Mouse (Mus musculus): ENCODE measurements at regions not wholly inside any gene's neighbourhood (a gene's known extent, or its start where the extent isn't known, plus 50 kb on each side); places are given as distances from the start of the nearest gene placed in this dataset.

DNA sequence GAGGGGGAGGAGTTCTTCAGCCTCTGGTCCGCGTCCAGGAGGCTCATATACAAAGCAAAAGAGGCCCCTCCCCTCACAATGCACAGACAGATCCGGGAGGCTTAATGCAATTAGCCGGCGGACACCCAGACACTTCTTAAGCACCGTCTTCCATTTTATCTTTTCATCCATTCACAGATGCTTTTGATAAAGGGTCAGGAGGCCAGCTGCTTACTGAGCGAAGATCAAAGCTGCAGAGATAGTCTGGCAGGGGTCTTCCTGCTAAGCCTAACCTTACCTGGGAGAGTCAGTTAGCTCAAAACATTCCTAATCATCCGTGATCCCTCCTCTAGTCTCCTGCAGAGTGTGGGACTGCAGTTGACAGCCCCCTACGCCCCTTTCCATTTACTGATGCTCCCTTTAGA is 361.1 kb upstream of the Tmpo start:
- H3K9ac ChIP-seq (replicated peaks), result no peak overlapping the region
- no peak overlapping the region for H3K27ac ChIP-seq
- no peaks in the 10 kb centered on the region for H3K9me3 ChIP-seq
- ATAC-seq (ENCODE audit: insufficient number of reproducible peaks, insufficient read depth, low FRiP score, low TSS enrichment, low read depth), result no peak
- no peak overlapping the region for H3K4me2 ChIP-seq
- H3K36me3 ChIP-seq, result no peaks in the 10 kb centered on the region
- peaks cover 8% of the 10 kb centered on the region for H3K4me1 ChIP-seq (replicated peaks)
- H3K27me3 ChIP-seq, result 0 out of 2 replicates have a peak, but pooled peaks cover 5% of the 10 kb centered on the region
- 12% methylated on average over 9 of the region's 9 CpGs for WGBS
- H3K4me3 ChIP-seq (replicated peaks), result no peak overlapping the region

- no peaks in the 10 kb centered on the region for H3K27me3 ChIP-seq
- 25% methylated on average over 8 of the region's 8 CpGs for WGBS
- H3K27ac ChIP-seq, result no peak overlapping the region
Observed at GRCm38 (mm10) chr10:91537241-91537640, 356.1 kb upstream of the Tmpo start.

GRCm38 (mm10) chr10:91535392-91535791 is 354.3 kb upstream of the Tmpo start:
- Histone ChIP-seq H3K4me3 (replicated peaks) (no peak overlapping the region), H3K27ac (no peak overlapping the region), H3K27me3 (no peaks in the 10 kb centered on the region), H3K36me3 (no peaks in the 10 kb centered on the region), H3K4me1 (replicated peaks) (no peaks in the 10 kb centered on the region), H3K9me3 (no peaks in the 10 kb centered on the region), H3K9ac (replicated peaks) (no peak overlapping the region), H3K4me2 (no peak overlapping the region)
- WGBS, result 81% methylated on average over 2 of the region's 2 CpGs
- ATAC-seq (ENCODE audit: insufficient number of reproducible peaks, insufficient read depth, low FRiP score, low TSS enrichment, low read depth), result no peak

More at GRCm38 (mm10) chr10:91537241-91537640, 356.1 kb upstream of the Tmpo start:
- ATAC-seq (ENCODE audit: insufficient number of reproducible peaks, insufficient read depth, low FRiP score, low TSS enrichment, low read depth), result no peak
- Histone ChIP-seq H3K9ac (replicated peaks) (no peak overlapping the region), H3K36me3 (no peaks in the 10 kb centered on the region), H3K4me1 (replicated peaks) (no peaks in the 10 kb centered on the region), H3K4me3 (replicated peaks) (no peak overlapping the region), H3K9me3 (no peaks in the 10 kb centered on the region), H3K4me2 (no peak overlapping the region)

- no peaks in the 10 kb centered on the region for H3K27me3 ChIP-seq
- no peaks in the 10 kb centered on the region for H3K36me3 ChIP-seq
- no peak overlapping the region for H3K4me2 ChIP-seq
- no peaks in the 10 kb centered on the region for H3K4me1 ChIP-seq (replicated peaks)
- 83% methylated on average over 2 of the region's 2 CpGs for WGBS
- H3K4me3 ChIP-seq (replicated peaks), result no peak overlapping the region
- no peak overlapping the region for H3K9ac ChIP-seq (replicated peaks)
- H3K9me3 ChIP-seq, result no peaks in the 10 kb centered on the region
- H3K27ac ChIP-seq, result no peak overlapping the region
- no peak for ATAC-seq (ENCODE audit: insufficient number of reproducible peaks, insufficient read depth, low FRiP score, low TSS enrichment, low read depth)
Observed at GRCm38 (mm10) chr10:91528305-91528704, 347.2 kb upstream of the Tmpo start.

DNA sequence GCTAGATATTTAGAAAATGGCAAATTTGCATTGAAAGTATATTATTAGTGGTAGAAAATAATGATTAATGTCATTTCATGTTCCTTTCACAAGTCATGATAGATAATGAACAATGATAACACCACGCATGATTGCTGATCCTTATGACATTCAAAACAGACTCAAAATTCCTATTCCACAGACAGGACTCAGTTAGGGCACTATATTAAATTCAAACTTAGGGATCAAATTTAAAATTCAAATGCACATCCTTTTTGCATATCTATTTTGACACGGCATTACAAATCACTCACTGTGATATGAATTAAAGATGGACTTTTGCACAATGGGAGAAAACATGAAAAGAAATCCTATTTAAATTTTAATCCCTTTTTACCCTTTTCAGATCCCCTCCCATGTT is 340.1 kb upstream of the Tmpo start:
- Histone ChIP-seq H3K27ac (no peak overlapping the region), H3K9ac (replicated peaks) (no peak overlapping the region), H3K36me3 (no peaks in the 10 kb centered on the region), H3K9me3 (no peaks in the 10 kb centered on the region), H3K4me1 (replicated peaks) (no peaks in the 10 kb centered on the region), H3K4me3 (replicated peaks) (no peak overlapping the region), H3K4me2 (no peak overlapping the region), H3K27me3 (no peaks in the 10 kb centered on the region)
- WGBS, result 96% methylated on average over 2 of the region's 2 CpGs
- no peak for ATAC-seq (ENCODE audit: insufficient number of reproducible peaks, insufficient read depth, low FRiP score, low TSS enrichment, low read depth)

DNA sequence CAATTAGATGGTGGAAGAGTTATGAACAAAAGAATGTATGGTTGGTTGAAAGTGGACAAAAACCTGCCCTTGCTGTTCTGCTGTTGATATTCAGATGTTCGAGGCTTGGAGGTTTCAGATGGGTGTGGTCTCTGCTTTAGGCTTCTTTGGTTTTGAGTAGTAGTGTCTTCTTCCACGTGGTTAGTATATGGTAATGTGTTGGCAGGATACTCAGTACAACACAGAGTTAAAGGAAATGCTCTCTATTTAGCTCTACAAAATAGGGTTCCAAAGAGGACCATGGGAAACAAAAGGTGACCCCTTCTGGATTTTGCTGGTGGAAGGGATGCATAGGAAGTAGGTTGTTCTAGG is 333.9 kb upstream of the Tmpo start:
- Histone ChIP-seq H3K9ac (replicated peaks) (no peak overlapping the region), H3K27me3 (no peaks in the 10 kb centered on the region), H3K27ac (no peak overlapping the region), H3K4me1 (replicated peaks) (no peaks in the 10 kb centered on the region), H3K36me3 (no peaks in the 10 kb centered on the region), H3K4me2 (no peak overlapping the region), H3K4me3 (replicated peaks) (no peak overlapping the region), H3K9me3 (no peaks in the 10 kb centered on the region)
- ATAC-seq (ENCODE audit: insufficient number of reproducible peaks, insufficient read depth, low FRiP score, low TSS enrichment, low read depth), result no peak
- 72% methylated on average over 2 of the region's 2 CpGs for WGBS

- no peaks in the 10 kb centered on the region for H3K36me3 ChIP-seq
- no peak overlapping the region for H3K27ac ChIP-seq
- H3K27me3 ChIP-seq, result no peaks in the 10 kb centered on the region
- H3K9me3 ChIP-seq, result no peaks in the 10 kb centered on the region
- no peak for ATAC-seq (ENCODE audit: insufficient number of reproducible peaks, insufficient read depth, low FRiP score, low TSS enrichment, low read depth)
- H3K4me2 ChIP-seq, result no peak overlapping the region
- H3K4me1 ChIP-seq (replicated peaks), result no peaks in the 10 kb centered on the region
- no peak overlapping the region for H3K4me3 ChIP-seq (replicated peaks)
- WGBS, result 79% methylated on average over 9 of the region's 9 CpGs
- no peak overlapping the region for H3K9ac ChIP-seq (replicated peaks)
Observed at GRCm38 (mm10) chr10:91514163-91515020, 333.3 kb upstream of the Tmpo start.

DNA sequence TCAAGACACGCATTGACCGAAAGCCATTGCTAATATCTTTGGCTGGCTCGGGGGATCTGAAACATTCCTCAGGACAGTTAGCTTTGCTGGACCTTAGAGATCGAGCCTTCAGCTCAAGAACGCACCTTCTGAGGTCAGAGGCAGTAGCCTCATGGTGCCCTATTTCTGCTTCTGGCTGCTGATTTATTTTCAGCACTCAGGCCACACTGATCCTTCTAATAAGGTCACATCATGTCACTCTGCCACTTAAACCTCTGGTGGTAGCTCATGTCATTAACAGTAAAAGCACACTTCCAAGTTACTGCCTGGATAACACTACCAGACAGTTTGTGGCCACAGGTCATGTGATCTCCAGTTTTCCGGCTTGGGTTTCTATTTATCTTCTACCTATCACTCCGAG is 325.9 kb upstream of the Tmpo start:
- H3K4me3 ChIP-seq (replicated peaks), result no peak overlapping the region
- H3K4me1 ChIP-seq (replicated peaks), result no peaks in the 10 kb centered on the region
- WGBS, result 76% methylated on average over 7 of the region's 7 CpGs
- no peak overlapping the region for H3K4me2 ChIP-seq
- H3K27ac ChIP-seq, result no peak overlapping the region
- no peaks in the 10 kb centered on the region for H3K36me3 ChIP-seq
- no peak overlapping the region for H3K9ac ChIP-seq (replicated peaks)
- ATAC-seq (ENCODE audit: insufficient number of reproducible peaks, insufficient read depth, low FRiP score, low TSS enrichment, low read depth), result no peak
- no peaks in the 10 kb centered on the region for H3K27me3 ChIP-seq
- no peaks in the 10 kb centered on the region for H3K9me3 ChIP-seq

DNA sequence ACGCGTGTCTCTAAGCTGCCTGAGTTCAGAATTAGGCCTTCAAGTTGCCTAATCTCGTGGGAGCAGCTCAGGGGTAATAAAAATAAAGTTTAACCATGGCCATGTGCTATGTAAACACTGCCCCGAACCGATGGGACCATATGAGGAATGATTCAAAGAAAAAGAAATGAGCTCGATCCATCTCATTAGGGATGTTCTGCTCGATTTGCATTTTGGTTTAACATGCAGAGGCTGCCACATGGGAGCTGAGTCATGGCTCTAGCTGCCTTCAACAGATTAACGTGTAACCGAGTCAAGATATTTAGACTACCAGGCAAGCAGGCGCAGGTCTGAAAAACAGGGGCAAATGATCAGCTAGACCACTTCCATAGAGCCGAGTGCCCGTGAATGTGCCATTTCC is 323.8 kb upstream of the Tmpo start:
- Histone ChIP-seq H3K4me2 (no peak overlapping the region), H3K27ac (no peak overlapping the region), H3K9ac (replicated peaks) (no peak overlapping the region), H3K9me3 (no peaks in the 10 kb centered on the region), H3K4me1 (replicated peaks) (no peaks in the 10 kb centered on the region), H3K27me3 (no peaks in the 10 kb centered on the region), H3K36me3 (no peaks in the 10 kb centered on the region), H3K4me3 (replicated peaks) (no peak overlapping the region)
- WGBS, result 59% methylated on average over 12 of the region's 12 CpGs
- ATAC-seq (ENCODE audit: insufficient number of reproducible peaks, insufficient read depth, low FRiP score, low TSS enrichment, low read depth), result no peak

DNA sequence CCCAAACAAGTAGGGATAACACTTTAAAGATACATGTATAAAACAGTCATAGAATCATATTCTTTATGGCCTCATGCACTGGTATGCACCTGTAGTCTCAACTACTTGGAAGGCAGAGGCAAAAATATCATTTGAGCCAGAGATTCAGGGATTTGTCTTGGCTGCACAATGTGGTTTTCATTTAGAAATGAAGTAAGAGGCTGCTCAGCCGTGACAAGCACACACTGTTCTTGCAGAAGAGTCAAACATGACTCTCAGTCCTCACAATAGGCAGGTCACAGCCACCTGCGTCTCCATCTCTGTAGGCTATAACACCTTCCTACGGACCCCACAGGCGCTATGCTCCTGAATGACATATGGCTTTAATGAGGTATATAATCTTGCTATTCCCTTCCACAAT is 317.4 kb upstream of the Tmpo start:
- Histone ChIP-seq H3K4me2 (no peak overlapping the region), H3K4me3 (replicated peaks) (no peak overlapping the region), H3K27ac (no peak overlapping the region), H3K9ac (replicated peaks) (no peak overlapping the region), H3K27me3 (no peaks in the 10 kb centered on the region), H3K4me1 (replicated peaks) (no peaks in the 10 kb centered on the region), H3K36me3 (no peaks in the 10 kb centered on the region), H3K9me3 (no peaks in the 10 kb centered on the region)
- no peak for ATAC-seq (ENCODE audit: insufficient number of reproducible peaks, insufficient read depth, low FRiP score, low TSS enrichment, low read depth)
- WGBS, result 49% methylated on average over 4 of the region's 4 CpGs

- Histone ChIP-seq H3K9me3 (no peaks in the 10 kb centered on the region), H3K27ac (no peak overlapping the region), H3K4me1 (replicated peaks) (0 out of 2 replicates have a peak, but pooled peaks cover 4% of the 10 kb centered on the region), H3K27me3 (no peaks in the 10 kb centered on the region), H3K36me3 (no peaks in the 10 kb centered on the region), H3K9ac (replicated peaks) (no peak overlapping the region), H3K4me3 (replicated peaks) (no peak overlapping the region), H3K4me2 (no peak overlapping the region)
- ATAC-seq (ENCODE audit: insufficient number of reproducible peaks, insufficient read depth, low FRiP score, low TSS enrichment, low read depth), result no peak
- 86% methylated on average over 2 of the region's 2 CpGs for WGBS
Observed at GRCm38 (mm10) chr10:91464691-91465090, 283.6 kb upstream of the Tmpo start.
